ENCODE assay signal across 9 mouse cellular contexts in genomic region chr6:23248313-23249052, GRCm38 (mm10). TPM values are rescaled to one million over a fixed set of nuclear protein-coding genes. Genes with fewer than 3 reads are reported as not detected.
DNase-seq lines count a peak whose midpoint lies in the region; ATAC-seq and TF ChIP-seq lines count a peak whose summit lies in the region.
"Had no signal": no experiment of that assay in that cellular context is flagged by ENCODE, and none has a peak within 500 bp of the region (broad histone marks: within the 10 kb centered on the region; RNA-seq: fewer than 3 reads in every experiment).

Fezf1 (minus strand) TSS chr6:23248362.

- peak; percentile 91 for DNase-seq in liver, adult 2 months (ENCODE audit: extremely low read depth, low read depth, low spot score)
- DNase-seq in liver = no peak
- DNase-seq in limb, embryonic 10.5 days (ENCODE audit: low spot score) = peak; percentile 53
- peak; percentile 66 for DNase-seq in retina, embryonic 14.5 days (ENCODE audit: low spot score)
- no peak for DNase-seq in adrenal gland, postnatal 25 days
- DNase-seq in testis, postnatal 14 days (ENCODE audit: low spot score) = no peak
- no peak for DNase-seq in adrenal gland, adult 18-20 months (ENCODE audit: low spot score in 2 of 2)

- H3K36me3 ChIP-seq in liver, adult 2 months (ENCODE audit: control insufficient read depth, insufficient read depth, low read length) = no peaks in the 10 kb centered on the region
- no peaks in the 10 kb centered on the region for H3K36me3 ChIP-seq in embryonic facial prominence, embryonic 13.5 days
- H3K36me3 ChIP-seq in limb, embryonic 10.5 days = no peaks in the 10 kb centered on the region

- no peaks in the 10 kb centered on the region; the same call in 1 of the 2 replicates for H3K4me1 ChIP-seq in liver, adult 2 months (ENCODE audit: control insufficient read depth, insufficient read depth, low read length)
- peaks cover 26% of the 10 kb centered on the region for H3K4me1 ChIP-seq in embryonic facial prominence, embryonic 13.5 days
- H3K4me1 ChIP-seq in limb, embryonic 10.5 days = peaks cover 30% of the 10 kb centered on the region

- H3K27ac ChIP-seq in liver, adult 2 months (replicated peaks; ENCODE audit: insufficient read depth, low read depth, low read length) = no peak within 1 kb of the TSS
- H3K27ac ChIP-seq in embryonic facial prominence, embryonic 13.5 days = peak within 1 kb of the TSS; percentile 71
- 0 out of 2 replicates have a peak within 1 kb of the TSS, but pooled peaks have one; percentile 10 for H3K27ac ChIP-seq in limb, embryonic 10.5 days

- no peaks in the 10 kb centered on the region for H3K79me2 ChIP-seq in liver, adult 2 months (ENCODE audit: control insufficient read depth, insufficient read depth, low read length)

- ATAC-seq in embryonic facial prominence, embryonic 13.5 days (ENCODE audit: insufficient number of reproducible peaks, insufficient read depth, low FRiP score, low TSS enrichment, low read depth) = no peak
- ATAC-seq: Patski had no signal

- no peak within 1 kb of the TSS for H3K4me3 ChIP-seq in liver, adult 2 months (ENCODE audit: insufficient read depth, low read depth, low read length)
- peak within 1 kb of the TSS; percentile 47 for H3K4me3 ChIP-seq in embryonic facial prominence, embryonic 13.5 days
- peak within 1 kb of the TSS; percentile 52 for H3K4me3 ChIP-seq in limb, embryonic 10.5 days

- no peak within 1 kb of the TSS for H3K9ac ChIP-seq in liver, adult 2 months (ENCODE audit: low read depth, low read length)
- peak within 1 kb of the TSS; percentile 61 for H3K9ac ChIP-seq in embryonic facial prominence, embryonic 13.5 days

- no peak for TF ChIP-seq CTCF in liver, adult 2 months (IDR thresholded peaks at IDR 0.05; ENCODE audit: low read depth, low read length)

- peaks cover 42% of the 10 kb centered on the region for H3K27me3 ChIP-seq in liver, adult 2 months (ENCODE audit: control insufficient read depth, insufficient read depth, low read length)
- peaks cover 90% of the 10 kb centered on the region for H3K27me3 ChIP-seq in embryonic facial prominence, embryonic 13.5 days
- H3K27me3 ChIP-seq in limb, embryonic 10.5 days (ENCODE audit: low read depth, poor library complexity, severe bottlenecking) = peaks cover 98% of the 10 kb centered on the region

- H3K9me3 ChIP-seq in embryonic facial prominence, embryonic 13.5 days = no peaks in the 10 kb centered on the region
- no peaks in the 10 kb centered on the region for H3K9me3 ChIP-seq in limb, embryonic 10.5 days (replicated peaks)

- TF ChIP-seq POLR2A in liver, adult 2 months (IDR thresholded peaks at IDR 0.05; ENCODE audit: extremely low read depth, insufficient read depth, low read length) = no peak

- WGBS in liver, adult 2 months = under 1% methylated on average over 31 of the region's 31 CpGs
- under 1% methylated on average over 31 of the region's 31 CpGs for WGBS in embryonic facial prominence, embryonic 13.5 days
- under 1% methylated on average over 31 of the region's 31 CpGs for WGBS in limb, embryonic 10.5 days

- peak within 1 kb of the TSS; percentile 79 for H3K4me2 ChIP-seq in embryonic facial prominence, embryonic 13.5 days

RNA-seq across cellular contexts. Expression of gene Fezf1, which starts in this region (rescaled TPM):
- not detected in 2 replicates for total RNA-seq in liver, adult 2 months (2014; rRNA removed)
- not detected in 2 replicates for polyA plus RNA-seq in liver, adult 2 months (2012; rRNA removed)
- 9.3 and 19.0 TPM in 2 replicates for polyA plus RNA-seq in embryonic facial prominence, embryonic 13.5 days (2015; fragmentation: Nextera tagmentation; extraction: Ambion mirVana)
- not detected in 2 replicates for polyA plus RNA-seq in limb, embryonic 10.5 days (2016; fragmentation: Nextera tagmentation; extraction: Ambion mirVana)
- total RNA-seq in adrenal gland, postnatal 25 days (2021) = not detected in 2 replicates
- not detected for total RNA-seq in adrenal gland, adult 18-20 months (2021)
- polyA plus RNA-seq: Patski had no signal

Comparison
In these comparisons a context has a peak if more than half of its experiments do, and no peak if none do; other contexts are left out.
1. RNA of gene Fezf1 (polyA plus RNA-seq): 9.3 to 19.0 TPM in embryonic facial prominence, embryonic 13.5 days; not detected in liver, adult 2 months and not detected in limb, embryonic 10.5 days; every median in the first group is over 10 times any median in the second.
2. Peak in DNase-seq in liver, adult 2 months; RNA of the gene not detected or under 1 TPM.
3. Peak in DNase-seq, H3K4me3 ChIP-seq and H3K27ac ChIP-seq in limb, embryonic 10.5 days; RNA of the gene not detected or under 1 TPM.